Mouse (Mus musculus): ENCODE data around the gene Car3. TPM values are rescaled to one million over a fixed set of nuclear protein-coding genes. Genes with fewer than 3 reads are reported as not detected.

Gene Car3
- polyA plus RNA-seq, 1 experiment from 2014 or later, result 39.0 TPM

DNA sequence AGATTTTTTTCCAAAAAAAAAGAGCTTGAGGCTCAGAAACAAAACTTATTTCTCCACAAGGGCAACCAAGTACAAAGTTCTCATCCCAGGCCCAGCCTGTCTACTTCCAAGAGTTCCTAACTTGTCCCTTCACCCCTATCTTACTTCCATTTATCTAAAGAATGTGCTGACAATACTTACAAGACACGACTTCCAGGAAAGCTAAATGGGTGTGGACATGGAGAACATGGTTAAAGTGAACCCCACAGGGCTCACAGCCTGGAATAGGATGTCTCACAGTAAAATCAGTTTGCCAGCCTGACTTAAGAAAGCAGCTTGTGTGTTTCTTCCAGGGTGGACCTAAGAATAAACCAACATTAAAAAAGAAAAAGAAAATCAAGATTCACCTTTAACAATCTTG lies 7.2 kb downstream of the Car3 start:
- H3K4me1 ChIP-seq (ENCODE audit: insufficient read depth), result peaks cover 6% of the 10 kb centered on the region
- no peaks in the 10 kb centered on the region for H3K9me3 ChIP-seq (ENCODE audit: low read length)
- H3K9ac ChIP-seq (replicated peaks), result no peak overlapping the region
- no peak overlapping the region for H3K4me3 ChIP-seq (ENCODE audit: low read depth, low read length)
- DNase-seq (no peak), ATAC-seq (no peak)
- no peaks in the 10 kb centered on the region for H3K27me3 ChIP-seq (ENCODE audit: insufficient read depth, low read length)
- H3K27ac ChIP-seq (ENCODE audit: low read depth), result no peak overlapping the region
- 34% methylated on average over 1 of the region's 1 CpGs for WGBS (ENCODE audit: insufficient replicate concordance)
- no peak overlapping the region for H3K4me2 ChIP-seq (ENCODE audit: low read depth, low read length)
- H3K36me3 ChIP-seq (replicated peaks; ENCODE audit: insufficient read depth, low read length), result no peaks in the 10 kb centered on the region
- TF ChIP-seq EP300 (IDR thresholded peaks at IDR 0.05; ENCODE audit: low read depth) (no peak), CTCF (IDR thresholded peaks at IDR 0.05; ENCODE audit: low read depth) (no peak)

DNA sequence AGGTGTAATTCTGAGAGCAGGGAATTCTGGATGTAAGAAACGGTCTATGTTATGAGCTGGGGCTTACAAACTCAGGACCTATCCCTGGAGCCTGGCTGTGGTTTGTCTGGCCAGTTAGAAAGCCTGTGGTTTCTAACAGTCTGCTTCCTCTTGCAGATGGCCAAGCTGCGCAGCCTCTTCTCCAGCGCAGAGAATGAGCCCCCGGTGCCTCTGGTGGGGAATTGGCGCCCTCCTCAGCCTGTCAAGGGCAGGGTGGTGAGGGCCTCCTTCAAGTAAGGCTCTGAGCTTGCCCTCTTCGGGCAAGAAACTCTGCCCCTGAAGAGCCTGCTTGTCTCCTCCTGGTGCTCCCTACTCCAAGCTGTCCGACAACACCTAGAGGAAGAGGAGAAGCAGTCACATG lies 8.1 kb downstream of the Car3 start:
- Histone ChIP-seq H3K4me3 (ENCODE audit: low read depth, low read length) (no peak overlapping the region), H3K4me2 (ENCODE audit: low read depth, low read length) (peak overlapping the region; percentile 29; the same call in 1 of the 2 replicates), H3K9me3 (ENCODE audit: low read length) (no peaks in the 10 kb centered on the region), H3K9ac (replicated peaks) (no peak overlapping the region), H3K27ac (ENCODE audit: low read depth) (no peak overlapping the region), H3K36me3 (replicated peaks; ENCODE audit: insufficient read depth, low read length) (no peaks in the 10 kb centered on the region), H3K27me3 (ENCODE audit: insufficient read depth, low read length) (no peaks in the 10 kb centered on the region), H3K4me1 (ENCODE audit: insufficient read depth) (peaks cover 11% of the 10 kb centered on the region)
- DNase-seq, result peak; percentile 61
- peak; percentile 56 for TF ChIP-seq CTCF (IDR thresholded peaks at IDR 0.05; ENCODE audit: low read depth)
- no peak for TF ChIP-seq EP300 (IDR thresholded peaks at IDR 0.05; ENCODE audit: low read depth)
- 24% methylated on average over 7 of the region's 7 CpGs for WGBS (ENCODE audit: insufficient replicate concordance)
- peak; percentile 64 for ATAC-seq

DNA sequence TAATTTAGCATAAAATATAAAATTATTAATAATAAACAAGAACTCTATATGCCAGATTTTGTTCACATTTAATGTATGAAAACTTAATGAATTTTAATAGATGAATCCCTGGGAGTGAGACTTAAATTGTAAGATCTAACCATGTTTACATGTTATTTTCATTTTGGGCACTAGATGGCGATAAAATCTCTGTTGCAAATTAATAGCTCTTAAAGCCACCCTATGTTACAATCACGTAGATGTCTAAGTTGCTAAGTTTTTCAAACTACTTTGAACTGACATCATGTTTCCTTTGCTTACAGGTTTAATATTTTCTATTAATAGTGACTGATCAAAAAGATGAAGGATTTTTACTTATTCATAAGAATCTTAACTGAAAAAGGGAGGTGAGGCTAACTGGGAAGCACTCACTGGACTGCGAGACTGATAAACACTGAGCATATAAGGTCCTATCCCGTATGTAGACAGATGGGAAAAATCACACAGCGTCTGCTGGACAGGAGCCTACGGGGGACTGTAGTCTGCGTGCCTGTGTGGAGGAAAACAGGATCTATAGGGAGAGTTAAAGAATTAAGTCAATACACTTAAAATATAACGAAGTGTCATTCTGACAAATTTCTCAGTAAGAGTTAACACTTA lies 11.2 kb downstream of the Car3 start:
- Histone ChIP-seq H3K4me2 (ENCODE audit: low read depth, low read length) (no peak overlapping the region), H3K4me3 (ENCODE audit: low read depth, low read length) (no peak overlapping the region), H3K9me3 (ENCODE audit: low read length) (no peaks in the 10 kb centered on the region), H3K27ac (ENCODE audit: low read depth) (no peak overlapping the region), H3K9ac (replicated peaks) (no peak overlapping the region), H3K27me3 (ENCODE audit: insufficient read depth, low read length) (no peaks in the 10 kb centered on the region), H3K4me1 (ENCODE audit: insufficient read depth) (peaks cover 18% of the 10 kb centered on the region), H3K36me3 (replicated peaks; ENCODE audit: insufficient read depth, low read length) (no peaks in the 10 kb centered on the region)
- DNase-seq (no peak), ATAC-seq (no peak)
- TF ChIP-seq EP300 (IDR thresholded peaks at IDR 0.05; ENCODE audit: low read depth), result peak; percentile 53
- TF ChIP-seq CTCF (IDR thresholded peaks at IDR 0.05; ENCODE audit: low read depth), result peak; percentile 81
- 39% methylated on average over 8 of the region's 8 CpGs for WGBS (ENCODE audit: insufficient replicate concordance)

DNA sequence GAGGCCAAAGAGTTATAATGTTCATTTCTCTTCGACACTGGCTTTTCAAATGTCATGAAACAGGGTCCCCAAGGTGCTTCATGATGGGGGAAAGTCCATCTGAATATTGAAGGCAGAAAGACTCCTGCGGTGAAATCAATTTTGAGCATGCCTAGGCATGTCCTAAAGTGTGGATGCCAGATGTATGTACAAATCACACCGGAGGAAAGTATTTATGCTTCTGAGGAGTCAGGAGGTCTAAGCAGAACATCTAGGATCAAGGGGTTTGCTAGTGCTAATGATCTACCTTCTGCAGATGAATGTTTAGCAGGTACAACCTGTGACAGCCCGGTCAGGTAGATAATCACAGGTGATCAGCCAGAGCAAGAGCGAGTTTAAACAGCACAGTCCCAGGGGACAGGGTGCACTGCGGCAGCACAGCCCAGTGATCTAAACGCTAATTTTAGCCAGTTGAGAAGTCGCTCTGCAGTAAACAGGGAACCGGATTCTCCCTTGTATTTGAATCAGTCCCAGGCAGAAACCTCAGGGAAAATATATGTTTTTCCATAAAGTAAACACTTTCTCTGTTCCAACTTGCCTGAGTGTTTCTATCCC lies 13.1 kb downstream of the Car3 start:
- TF ChIP-seq EP300 (IDR thresholded peaks at IDR 0.05; ENCODE audit: low read depth) (no peak), CTCF (IDR thresholded peaks at IDR 0.05; ENCODE audit: low read depth) (no peak)
- no peak for ATAC-seq
- Histone ChIP-seq H3K9ac (replicated peaks) (peak overlapping the region; percentile 53), H3K27ac (ENCODE audit: low read depth) (peak overlapping the region; percentile 95), H3K4me1 (ENCODE audit: insufficient read depth) (peaks cover 16% of the 10 kb centered on the region), H3K27me3 (ENCODE audit: insufficient read depth, low read length) (no peaks in the 10 kb centered on the region), H3K36me3 (replicated peaks; ENCODE audit: insufficient read depth, low read length) (no peaks in the 10 kb centered on the region), H3K4me2 (ENCODE audit: low read depth, low read length) (peak overlapping the region; percentile 48), H3K9me3 (ENCODE audit: low read length) (no peaks in the 10 kb centered on the region), H3K4me3 (ENCODE audit: low read depth, low read length) (no peak overlapping the region)
- 55% methylated on average over 9 of the region's 9 CpGs for WGBS (ENCODE audit: insufficient replicate concordance)
- no peak for DNase-seq

DNA sequence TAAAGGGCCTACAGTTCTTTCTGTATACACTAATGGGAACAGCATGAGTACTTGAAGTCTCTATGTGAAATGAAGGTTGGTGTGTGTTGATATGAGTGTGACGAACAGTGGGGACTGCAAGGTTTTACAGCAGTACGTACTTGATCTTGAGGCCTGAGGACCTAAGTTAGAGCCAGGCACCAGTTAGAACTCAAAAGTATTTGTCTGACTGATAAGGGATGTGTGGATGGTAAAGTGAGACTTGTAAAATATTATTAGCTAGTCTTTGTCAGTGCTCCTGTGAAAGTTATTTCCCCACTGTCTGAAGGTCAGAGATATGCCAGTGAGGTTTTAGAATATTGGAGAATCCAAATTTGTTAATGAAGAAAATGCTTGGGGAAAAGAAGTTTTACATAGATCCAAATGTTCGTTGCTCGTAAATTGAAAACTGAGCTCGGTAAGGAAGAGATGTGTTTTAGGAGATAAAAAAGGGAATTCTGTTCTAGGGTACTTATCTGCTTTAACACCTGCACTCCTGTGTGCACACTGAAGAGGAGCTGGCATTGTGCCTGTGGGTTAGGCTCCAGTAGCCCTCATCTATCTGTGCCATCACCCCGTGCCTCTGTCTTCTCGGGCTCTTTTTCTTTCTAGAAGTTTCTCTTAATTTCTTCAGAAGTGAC lies 14.1 kb downstream of the Car3 start:
- Histone ChIP-seq H3K4me2 (ENCODE audit: low read depth, low read length) (peak overlapping the region; percentile 48), H3K9ac (replicated peaks) (peak overlapping the region; percentile 53), H3K27me3 (ENCODE audit: insufficient read depth, low read length) (no peaks in the 10 kb centered on the region), H3K27ac (ENCODE audit: low read depth) (peak overlapping the region; percentile 95), H3K4me3 (ENCODE audit: low read depth, low read length) (no peak overlapping the region), H3K4me1 (ENCODE audit: insufficient read depth) (peaks cover 18% of the 10 kb centered on the region), H3K9me3 (ENCODE audit: low read length) (no peaks in the 10 kb centered on the region), H3K36me3 (replicated peaks; ENCODE audit: insufficient read depth, low read length) (no peaks in the 10 kb centered on the region)
- TF ChIP-seq CTCF (IDR thresholded peaks at IDR 0.05; ENCODE audit: low read depth) (no peak), EP300 (IDR thresholded peaks at IDR 0.05; ENCODE audit: low read depth) (peak; percentile 99)
- WGBS (ENCODE audit: insufficient replicate concordance), result 52% methylated on average over 7 of the region's 7 CpGs
- DNase-seq, result peak; percentile 69
- peak; percentile 85 for ATAC-seq

DNA sequence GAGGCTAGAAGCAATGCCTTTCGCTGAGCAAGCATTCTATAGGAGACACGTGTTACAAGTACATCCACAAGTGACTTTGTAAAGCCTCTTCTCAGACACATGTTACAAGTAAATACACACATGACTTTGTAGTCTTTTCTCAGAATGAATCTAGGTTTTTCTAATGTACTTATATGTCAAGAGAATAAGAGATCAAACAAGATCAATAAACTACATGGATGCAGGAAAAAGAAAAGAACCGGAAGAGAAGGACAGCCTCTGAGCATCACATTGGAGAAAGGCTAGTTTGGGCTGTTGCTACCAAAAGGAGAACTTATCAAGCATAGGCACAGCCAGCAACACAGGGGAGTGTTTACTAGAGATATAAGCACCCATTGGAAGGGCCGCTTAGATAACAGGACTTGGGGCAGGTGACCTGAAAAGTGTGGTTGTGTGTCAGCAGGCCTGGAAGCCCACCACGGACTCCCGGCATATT lies 15.5 kb downstream of the Car3 start:
- 38% methylated on average over 6 of the region's 6 CpGs for WGBS (ENCODE audit: insufficient replicate concordance)
- Histone ChIP-seq H3K27ac (ENCODE audit: low read depth) (peak overlapping the region; percentile 95), H3K36me3 (replicated peaks; ENCODE audit: insufficient read depth, low read length) (no peaks in the 10 kb centered on the region), H3K4me2 (ENCODE audit: low read depth, low read length) (peak overlapping the region; percentile 48), H3K27me3 (ENCODE audit: insufficient read depth, low read length) (no peaks in the 10 kb centered on the region), H3K9me3 (ENCODE audit: low read length) (no peaks in the 10 kb centered on the region), H3K4me1 (ENCODE audit: insufficient read depth) (peaks cover 28% of the 10 kb centered on the region), H3K4me3 (ENCODE audit: low read depth, low read length) (no peak overlapping the region), H3K9ac (replicated peaks) (no peak overlapping the region; the same call in 1 of the 2 replicates)
- peak; percentile 54 for DNase-seq
- ATAC-seq, result peak; percentile 85
- TF ChIP-seq CTCF (IDR thresholded peaks at IDR 0.05; ENCODE audit: low read depth) (no peak), EP300 (IDR thresholded peaks at IDR 0.05; ENCODE audit: low read depth) (peak; percentile 100)

Data from liver, postnatal 0 days (tissue).